Mouse (Mus musculus) spleen, postnatal 36 days (tissue): ENCODE data around the gene Olfr665.
"Not testable (repeated sequence)": the region's sequence is repeated elsewhere in the genome, so short reads cannot be mapped to it uniquely, and the experiment has no call there.

ENCODE experiments used
- DNase-seq, 2 experiments: peaks; one replicate each; pipeline ENCODE4 v3.0.0; 2022; ENCODE audit warnings: low spot score in 2 of 2, mixed read lengths in 1 of 2

Gene Olfr665

GRCm38 (mm10) chr7:104877731-104878130, at the start of gene Olfr665:
TSS of gene Olfr665 (plus strand) at chr7:104878031.
- no peak for DNase-seq

- no peak for DNase-seq
Measured at GRCm38 (mm10) chr7:104842503-104842902, 35.3 kb upstream of the Olfr665 start, which contains the start of gene Usp17lb. TSS of gene Usp17lb (minus strand) at chr7:104842603.

- no peak for DNase-seq
Measured at GRCm38 (mm10) chr7:104843731-104844287, 34.0 kb upstream of the Olfr665 start.

- not testable (repeated sequence) for DNase-seq
Measured at GRCm38 (mm10) chr7:104851546-104851945, 26.3 kb upstream of the Olfr665 start.

GRCm38 (mm10) chr7:104855248-104855750, 22.5 kb upstream of the Olfr665 start:
- DNase-seq = no peak

- DNase-seq = not testable (repeated sequence)
Measured at GRCm38 (mm10) chr7:104856709-104857108, 21.1 kb upstream of the Olfr665 start, which contains the start of gene Usp17la. TSS of gene Usp17la (plus strand) at chr7:104857009.

GRCm38 (mm10) chr7:104857683-104858082, 20.1 kb upstream of the Olfr665 start:
- DNase-seq = no peak

- DNase-seq = no peak
Measured at GRCm38 (mm10) chr7:104861381-104861780, 16.4 kb upstream of the Olfr665 start.

- no peak for DNase-seq
Measured at GRCm38 (mm10) chr7:104895852-104896251, 18.0 kb downstream of the Olfr665 start, which contains the start of gene Olfr666. TSS of gene Olfr666 (minus strand) at chr7:104895952.

GRCm38 (mm10) chr7:104921382-104921781, 43.6 kb downstream of the Olfr665 start, which contains the start of gene Olfr667:
TSS of gene Olfr667 (minus strand) at chr7:104921482.
- no peak for DNase-seq

- DNase-seq = no peak
Measured at GRCm38 (mm10) chr7:104927957-104928356, 50.1 kb downstream of the Olfr665 start, which contains the start of gene Olfr668. TSS of gene Olfr668 (minus strand) at chr7:104928057.
